Mouse (Mus musculus): ENCODE measurements at regions not wholly inside any gene's neighbourhood (a gene's known extent, or its start where the extent isn't known, plus 50 kb on each side); places are given as distances from the start of the nearest gene placed in this dataset.

- no peak for ATAC-seq (ENCODE audit: low TSS enrichment)
These were observed 179.2 kb upstream of the Sh3bp4 start for GRCm38 (mm10) chr1:88891041-88891440.

GRCm38 (mm10) chr1:88902426-88902825 is 167.8 kb upstream of the Sh3bp4 start:
- no peak for ATAC-seq (ENCODE audit: low TSS enrichment)

GRCm38 (mm10) chr1:88907766-88908463 is 162.3 kb upstream of the Sh3bp4 start:
- no peak for ATAC-seq (ENCODE audit: low TSS enrichment)

- peak; percentile 69 for ATAC-seq (ENCODE audit: low TSS enrichment)
These were observed 161.5 kb upstream of the Sh3bp4 start for GRCm38 (mm10) chr1:88908683-88909082.

GRCm38 (mm10) chr1:88909314-88909713 is 160.9 kb upstream of the Sh3bp4 start:
- no peak for ATAC-seq (ENCODE audit: low TSS enrichment)

- no peak; the same call in 1 of the 2 replicates for ATAC-seq (ENCODE audit: low TSS enrichment)
These were observed 160.2 kb upstream of the Sh3bp4 start for GRCm38 (mm10) chr1:88909864-88910573.

GRCm38 (mm10) chr1:88911724-88912123 is 158.5 kb upstream of the Sh3bp4 start:
- ATAC-seq (ENCODE audit: low TSS enrichment) = no peak

GRCm38 (mm10) chr1:88916531-88917050 is 153.6 kb upstream of the Sh3bp4 start:
- ATAC-seq (ENCODE audit: low TSS enrichment) = no peak

GRCm38 (mm10) chr1:88921401-88921800 is 148.8 kb upstream of the Sh3bp4 start:
- no peak for ATAC-seq (ENCODE audit: low TSS enrichment)

- peak; percentile 62 for ATAC-seq (ENCODE audit: low TSS enrichment)
These were observed 146.2 kb upstream of the Sh3bp4 start for GRCm38 (mm10) chr1:88923791-88924581.

GRCm38 (mm10) chr1:88935191-88935590 is 135.0 kb upstream of the Sh3bp4 start:
- peak; percentile 84 for ATAC-seq (ENCODE audit: low TSS enrichment)

- 0 out of 2 replicates have a peak, but pooled peaks have one; percentile 44 for ATAC-seq (ENCODE audit: low TSS enrichment)
These were observed 134.4 kb upstream of the Sh3bp4 start for GRCm38 (mm10) chr1:88935779-88936178.

- ATAC-seq (ENCODE audit: low TSS enrichment) = no peak
These were observed 132.9 kb upstream of the Sh3bp4 start for GRCm38 (mm10) chr1:88937327-88937726.

GRCm38 (mm10) chr1:88938458-88938857 is 131.8 kb upstream of the Sh3bp4 start:
- no peak for ATAC-seq (ENCODE audit: low TSS enrichment)

GRCm38 (mm10) chr1:88943039-88943438 is 127.2 kb upstream of the Sh3bp4 start:
- ATAC-seq (ENCODE audit: low TSS enrichment) = no peak

GRCm38 (mm10) chr1:88945868-88946267 is 124.3 kb upstream of the Sh3bp4 start:
- peak; percentile 52; the same call in 1 of the 2 replicates for ATAC-seq (ENCODE audit: low TSS enrichment)

GRCm38 (mm10) chr1:88946374-88946773 is 123.8 kb upstream of the Sh3bp4 start:
- 0 out of 2 replicates have a peak, but pooled peaks have one; percentile 6 for ATAC-seq (ENCODE audit: low TSS enrichment)

- ATAC-seq (ENCODE audit: low TSS enrichment) = no peak
These were observed 120.3 kb upstream of the Sh3bp4 start for GRCm38 (mm10) chr1:88949911-88950310.

GRCm38 (mm10) chr1:88953516-88953915 is 116.7 kb upstream of the Sh3bp4 start:
- no peak for ATAC-seq (ENCODE audit: low TSS enrichment)

GRCm38 (mm10) chr1:88954784-88955183 is 115.4 kb upstream of the Sh3bp4 start:
- no peak for ATAC-seq (ENCODE audit: low TSS enrichment)

- ATAC-seq (ENCODE audit: low TSS enrichment) = no peak
These were observed 113.2 kb upstream of the Sh3bp4 start for GRCm38 (mm10) chr1:88957061-88957460.

GRCm38 (mm10) chr1:88959715-88960114 is 110.5 kb upstream of the Sh3bp4 start:
- ATAC-seq (ENCODE audit: low TSS enrichment) = no peak

Measured in frontal cortex, adult (tissue).